Mouse (Mus musculus) frontal cortex, adult (tissue): Measurements from ENCODE around the gene Ccdc33.
A peak's percentile ranks its signal among the peaks of the same experiment; 100 is the strongest.

ENCODE experiments used
- ATAC-seq: cut with Nextera tagmentation; 2 replicates; pipeline ENCODE4 v1.9.2; 2017; ENCODE audit warnings: mild to moderate bottlenecking, moderate library complexity, mixed read lengths; ENCODE audit not compliant: low TSS enrichment

Gene Ccdc33

DNA sequence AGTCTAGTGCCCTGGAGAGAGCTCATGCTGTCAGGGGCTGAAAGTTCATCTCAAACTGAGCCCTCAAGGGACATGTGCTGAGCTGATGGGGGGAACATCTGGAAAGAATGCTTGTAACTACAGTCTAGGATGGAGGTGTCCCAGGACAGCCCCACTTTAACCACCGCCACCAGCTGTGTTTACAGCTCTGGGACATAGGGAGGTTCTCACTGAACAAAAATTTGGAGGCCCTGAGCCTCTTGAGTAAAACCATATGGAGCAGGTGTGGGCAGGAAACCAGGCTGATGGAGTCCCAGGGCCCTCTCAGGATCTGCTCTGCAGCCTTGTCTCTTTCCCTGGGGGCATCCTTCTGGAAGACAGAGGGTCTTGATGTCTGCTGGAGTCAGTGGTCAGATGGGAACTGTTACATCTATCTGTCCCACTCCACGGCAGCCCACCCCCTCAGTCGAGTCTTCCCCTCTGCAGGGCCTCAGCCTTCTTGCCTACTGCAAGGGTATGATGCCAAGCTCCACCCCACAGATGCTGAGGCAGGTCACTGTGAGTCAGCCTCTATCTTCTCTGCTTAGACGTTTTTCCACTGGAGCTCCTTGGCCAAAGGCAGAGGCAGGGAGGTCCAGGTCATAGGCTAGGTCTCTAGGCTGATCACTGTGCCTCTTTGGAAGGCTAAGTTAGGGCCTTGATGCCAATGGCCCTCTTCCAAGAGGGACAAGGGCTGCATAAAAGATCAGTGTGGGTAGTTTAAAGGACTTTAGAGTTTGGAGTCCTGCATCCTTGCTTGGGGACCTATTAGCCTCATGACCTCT lies 26.8 kb downstream of the Ccdc33 start:
- ATAC-seq = no peak

GRCm38 (mm10) chr9:58087277-58087998 lies 31.2 kb downstream of the Ccdc33 start:
- ATAC-seq = peak; percentile 77

DNA sequence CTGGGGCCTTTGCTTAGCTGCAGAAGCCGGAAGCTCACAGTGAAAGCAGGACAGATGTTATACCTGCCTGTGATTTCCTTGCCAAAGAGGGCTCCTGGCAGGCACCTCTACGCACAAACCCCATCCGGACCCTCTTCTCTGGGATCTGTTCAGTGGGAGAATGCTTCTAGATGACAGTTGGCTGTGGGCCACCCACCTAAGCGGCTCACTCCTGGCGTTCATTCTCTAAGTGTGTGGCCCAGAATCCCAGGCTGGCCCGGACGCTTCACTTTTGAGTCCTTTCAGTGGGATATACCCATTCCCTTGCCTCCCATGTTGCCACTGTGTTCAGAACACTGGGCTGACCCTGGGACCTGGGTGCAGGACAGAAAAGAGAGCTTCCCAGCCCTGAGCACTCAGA lies 31.8 kb downstream of the Ccdc33 start:
- ATAC-seq = no peak

DNA sequence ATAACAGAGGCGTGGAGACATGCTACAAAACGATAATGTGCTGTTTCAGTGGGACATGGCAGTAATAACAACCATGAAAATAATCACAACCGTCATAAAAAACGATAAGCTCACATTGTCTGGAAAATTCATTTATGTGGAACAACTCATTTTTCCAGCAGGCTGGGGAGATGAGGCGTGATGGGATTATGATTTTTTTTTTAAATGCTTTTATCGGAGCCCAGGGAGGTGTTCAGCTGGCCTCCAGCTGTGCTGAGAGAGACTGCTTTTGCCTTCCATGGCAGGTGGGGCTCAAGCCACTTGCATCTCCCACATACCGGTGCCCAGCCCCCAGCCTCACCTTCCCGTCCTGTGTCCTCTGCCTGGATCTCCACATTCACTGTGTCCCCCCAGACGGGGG lies 32.4 kb downstream of the Ccdc33 start:
- ATAC-seq = no peak

DNA sequence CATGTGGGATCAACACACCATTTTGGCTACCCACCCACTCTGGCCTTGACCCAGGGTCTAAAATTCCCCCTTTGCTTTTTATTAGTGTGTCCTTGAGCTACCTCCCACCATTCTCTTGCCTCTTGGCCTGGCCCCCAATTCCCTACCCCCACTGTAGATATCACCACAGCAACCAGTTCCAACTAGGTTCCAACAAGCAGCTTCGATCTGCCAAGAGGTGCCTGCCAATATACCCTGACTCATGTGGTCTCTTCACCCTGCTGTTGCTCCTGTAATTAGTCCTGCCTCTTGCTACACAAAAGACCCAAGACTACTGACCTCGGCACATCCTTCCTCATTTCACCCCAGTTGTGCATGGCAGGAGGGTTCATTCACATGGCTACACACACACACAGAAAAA lies 33.5 kb downstream of the Ccdc33 start:
- ATAC-seq = no peak

GRCm38 (mm10) chr9:58084586-58084985 lies 34.0 kb downstream of the Ccdc33 start:
- no peak for ATAC-seq

- ATAC-seq = peak; percentile 16; the same call in 1 of the 2 replicates
Observed at GRCm38 (mm10) chr9:58074561-58074960, 44.1 kb downstream of the Ccdc33 start.

GRCm38 (mm10) chr9:58067546-58067945 lies 51.1 kb downstream of the Ccdc33 start:
- ATAC-seq = peak; percentile 41

GRCm38 (mm10) chr9:58066731-58067095 lies 51.9 kb downstream of the Ccdc33 start:
- peak; percentile 84 for ATAC-seq

- peak; percentile 50 for ATAC-seq
Observed at GRCm38 (mm10) chr9:58065977-58066730, 52.5 kb downstream of the Ccdc33 start.

GRCm38 (mm10) chr9:58065532-58065931 lies 53.1 kb downstream of the Ccdc33 start:
- ATAC-seq = no peak

- no peak for ATAC-seq
Observed at GRCm38 (mm10) chr9:58063531-58063930, 55.1 kb downstream of the Ccdc33 start, which contains the start of gene Stra6. Gene Stra6, plus strand, starts transcription at chr9:58063788.

DNA sequence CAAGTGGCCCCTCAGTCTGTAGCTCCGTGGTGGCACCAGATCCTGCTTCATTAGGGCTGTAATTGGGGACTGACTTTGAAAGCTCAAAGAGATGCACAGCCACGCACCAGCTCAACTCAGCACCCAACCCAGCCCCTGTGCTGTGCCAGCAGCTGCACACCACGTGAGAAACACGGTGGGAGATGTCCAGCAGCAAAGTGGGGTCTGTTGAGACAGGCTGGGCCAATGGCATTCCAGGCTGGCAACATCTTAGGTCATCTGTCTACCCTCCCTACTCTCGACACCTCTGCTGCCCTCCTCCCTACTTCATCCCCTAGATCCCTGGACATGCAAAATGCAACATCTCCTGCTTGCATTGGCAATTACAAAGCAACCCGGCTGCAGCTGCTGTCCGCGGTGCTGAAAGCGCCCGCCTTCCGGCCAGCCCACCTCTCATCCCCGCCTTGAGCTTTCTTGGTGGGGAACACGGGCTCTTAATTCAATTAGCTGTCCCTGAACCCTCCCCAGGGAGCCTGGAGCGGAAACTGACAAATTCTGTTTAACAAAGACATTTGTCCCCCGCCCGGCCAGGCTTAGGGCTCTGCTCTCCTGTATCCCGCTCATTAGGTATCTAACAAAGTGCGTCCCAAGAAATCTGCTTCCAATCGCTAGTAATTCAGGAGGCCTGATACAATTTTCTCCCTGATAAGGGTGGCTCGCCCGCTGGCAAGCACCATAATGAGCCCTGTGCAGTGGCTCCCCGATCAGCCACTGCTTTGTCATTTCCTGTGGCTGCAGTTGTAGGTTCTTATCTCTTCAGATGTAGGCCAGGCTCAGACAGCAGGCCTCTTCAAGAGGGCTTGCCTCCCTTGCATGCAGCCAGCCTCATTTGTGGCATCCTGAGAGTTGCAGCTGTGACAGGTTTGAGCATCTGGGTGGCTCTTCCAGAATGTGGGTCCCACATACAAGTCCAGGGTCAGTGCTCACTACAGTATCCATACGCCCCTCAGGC lies 57.7 kb downstream of the Ccdc33 start:
- no peak for ATAC-seq

- no peak for ATAC-seq
Observed at GRCm38 (mm10) chr9:58059920-58060319, 58.7 kb downstream of the Ccdc33 start.

DNA sequence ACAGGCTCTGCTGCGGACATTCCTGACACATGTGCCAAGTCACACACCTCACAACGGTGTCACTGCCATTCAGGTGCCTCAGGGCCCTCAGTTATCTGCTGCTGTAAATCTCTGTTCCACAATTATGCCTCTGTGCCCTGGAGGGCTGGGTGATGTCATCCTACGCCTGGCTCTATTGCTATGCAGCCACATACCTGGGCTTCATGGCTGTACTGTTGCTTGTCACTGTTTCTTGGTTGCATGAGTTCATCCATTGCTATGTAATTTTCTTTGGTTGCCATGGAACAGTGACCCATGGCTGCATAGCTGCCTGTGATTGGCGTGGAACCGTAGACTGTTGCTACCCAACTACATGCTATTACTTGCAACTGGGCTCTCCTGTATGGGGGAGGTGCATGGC lies 63.0 kb downstream of the Ccdc33 start:
- no peak for ATAC-seq

DNA sequence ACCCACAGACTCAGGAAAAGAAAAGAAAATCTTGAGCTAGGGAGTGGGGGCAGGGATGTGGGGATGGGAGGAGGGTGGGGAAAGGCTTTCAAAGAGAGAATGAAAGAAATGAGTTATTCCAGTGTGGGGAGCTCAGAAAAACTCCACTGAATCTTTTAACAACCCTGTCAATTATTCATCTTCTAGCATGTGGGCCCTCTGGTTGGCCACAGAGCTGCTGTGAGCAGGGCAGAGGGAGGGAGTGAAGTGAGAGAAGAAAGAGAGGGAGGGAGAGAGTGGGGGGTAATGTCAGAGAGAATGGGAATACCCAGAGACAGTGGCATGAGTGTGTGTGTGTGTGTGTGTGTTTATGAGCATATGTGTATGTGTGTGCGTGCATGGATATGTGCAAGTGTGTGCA lies 64.6 kb downstream of the Ccdc33 start:
- no peak for ATAC-seq

DNA sequence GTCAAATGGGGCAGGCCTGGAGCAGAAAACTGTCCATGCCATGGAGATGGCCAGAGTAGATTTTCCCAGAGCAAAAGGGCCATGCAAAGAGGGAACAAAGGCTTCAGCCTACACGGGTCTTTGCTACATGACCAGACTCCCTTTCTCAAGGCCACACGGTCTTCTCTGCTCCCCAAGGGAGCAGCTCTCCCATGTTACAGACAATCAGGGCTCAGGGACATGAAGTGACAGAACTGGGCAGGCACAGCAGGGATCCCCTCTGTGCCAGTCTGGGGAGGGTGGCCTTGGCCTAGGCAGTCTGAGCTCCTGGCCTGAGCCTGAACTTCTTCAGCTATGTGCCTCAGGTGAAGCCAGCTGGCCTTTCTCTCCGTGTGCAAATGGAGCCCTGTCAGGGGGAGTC lies 65.1 kb downstream of the Ccdc33 start:
- no peak for ATAC-seq

- peak; percentile 83 for ATAC-seq
Observed at GRCm38 (mm10) chr9:58053102-58053501, 65.5 kb downstream of the Ccdc33 start.

- ATAC-seq = no peak
Observed at GRCm38 (mm10) chr9:58051937-58052336, 66.7 kb downstream of the Ccdc33 start.

DNA sequence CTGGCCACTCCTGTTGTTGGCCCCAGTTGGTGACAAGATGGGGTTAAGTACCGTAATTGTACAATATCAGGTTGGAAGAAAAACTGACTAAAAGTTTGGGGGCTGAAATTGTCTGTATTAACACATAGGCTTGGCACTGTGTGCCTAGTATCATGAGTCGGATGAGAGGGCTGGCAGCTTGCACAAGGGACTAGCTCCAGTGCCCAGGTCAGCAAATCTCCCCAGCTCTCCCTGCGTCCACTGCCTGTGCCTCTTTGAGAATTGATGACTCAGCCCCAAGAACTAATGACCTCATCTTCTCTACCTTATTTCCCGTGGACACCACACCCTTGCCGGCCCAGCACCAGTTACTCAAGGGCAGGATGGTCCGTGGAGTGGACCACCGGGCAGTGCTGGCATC lies 68.8 kb downstream of the Ccdc33 start:
- ATAC-seq = no peak

GRCm38 (mm10) chr9:58049186-58049585 lies 69.4 kb downstream of the Ccdc33 start:
- no peak for ATAC-seq
